Mouse (Mus musculus): ENCODE data around the gene Antxr1. TPM values are rescaled to one million over a fixed set of nuclear protein-coding genes. Genes with fewer than 3 reads are reported as not detected.

Antxr1 gene
- total and polyA plus RNA-seq, 3 experiments = 0.16 to 0.23 (median 0.21) TPM

DNA sequence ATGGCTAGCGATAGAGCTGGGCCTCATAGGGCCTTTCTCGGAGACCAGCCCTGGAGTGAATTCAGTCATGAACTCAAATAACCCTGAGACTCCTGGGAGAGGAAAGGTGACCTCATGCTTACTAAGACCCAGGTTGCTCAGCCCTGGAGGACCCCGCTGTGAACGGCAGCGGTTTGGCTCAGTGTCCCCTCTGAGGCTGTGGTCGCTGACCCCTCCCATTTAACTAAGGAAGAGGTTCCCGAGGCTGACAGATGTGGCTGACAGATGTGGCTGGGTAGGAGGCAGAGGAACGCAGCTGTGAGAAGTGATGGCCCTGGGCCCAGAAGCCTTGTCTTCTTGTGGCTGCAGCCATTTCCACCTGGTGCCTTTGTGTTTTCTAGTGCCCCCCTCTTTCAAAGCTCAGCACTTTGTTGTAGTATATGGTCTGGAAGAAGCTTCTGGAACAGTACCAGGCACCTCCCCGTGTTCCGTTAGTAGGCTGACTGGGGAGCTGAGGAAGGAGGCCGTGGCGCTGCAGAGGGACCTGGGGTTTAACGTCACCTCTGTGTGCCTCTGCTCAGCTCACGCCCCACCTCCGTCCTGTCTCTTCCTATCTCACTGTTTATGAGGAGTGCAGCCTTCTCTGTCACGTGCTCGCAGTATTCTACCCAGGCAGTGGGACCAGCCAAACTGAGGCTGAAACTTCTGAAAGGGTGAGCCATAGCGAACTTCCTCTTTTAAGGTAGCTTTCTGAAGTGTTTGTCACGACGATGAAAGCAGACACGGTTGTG lies 183.0 kb downstream of the Antxr1 start:
- dilution Hi-C loops (cut with MboI; ENCODE audit: extremely low pct_ligation_motif_present, extremely low pct_unique_long_range_greater_than_20kb, low sequenced_read_pairs) = no loop called here
- peaks cover 14 to 31% of the 10 kb centered on the region in 2 experiments for H3K4me1 ChIP-seq (ENCODE audit: control insufficient read depth in 1 of 2, insufficient read depth in 2 of 2)
- peak overlapping the region; percentile 91 for H3K27ac ChIP-seq (ENCODE audit: insufficient read depth, low read depth)
- H3K9ac ChIP-seq (ENCODE audit: insufficient read depth, low read depth) = peak overlapping the region; percentile 53
- peak overlapping the region; percentile 56 for H3K4me2 ChIP-seq (ENCODE audit: insufficient read depth, low read depth, poor library complexity, severe bottlenecking)
- H3K36me3 ChIP-seq (replicated peaks in 1 of 2; ENCODE audit: control insufficient read depth in 1 of 2, insufficient read depth in 1 of 2, low read length in 1 of 2) = no peaks in the 10 kb centered on the region
- TF ChIP-seq MEF2A (IDR thresholded peaks at IDR 0.05; ENCODE audit: borderline replicate concordance, low read depth, low read length) (peak; percentile 68), IRF4 (IDR thresholded peaks at IDR 0.05; ENCODE audit: low read depth, low read length) (peak; percentile 87), UBTF (IDR thresholded peaks at IDR 0.05; ENCODE audit: low read depth, low read length) (peak; percentile 81), ZNF384 (IDR thresholded peaks at IDR 0.05; ENCODE audit: low read depth, low read length) (no peak), ZC3H11A (IDR thresholded peaks at IDR 0.05; ENCODE audit: low read depth, low read length) (no peak), KAT2A (IDR thresholded peaks at IDR 0.05; ENCODE audit: insufficient replicate concordance, low read length) (0 out of 2 replicates have a peak, but pooled peaks have one; percentile 56), TCF12 (IDR thresholded peaks at IDR 0.05; ENCODE audit: low read depth, low read length) (peak; percentile 80), CHD2 (IDR thresholded peaks at IDR 0.05; ENCODE audit: low read length) (peak; percentile 56), USF1 (IDR thresholded peaks at IDR 0.05; ENCODE audit: low read depth, low read length) (peak; percentile 90), HCFC1 (IDR thresholded peaks at IDR 0.05; ENCODE audit: low read depth, low read length) (peak; percentile 63; the same call in 1 of the 2 replicates), RAD21 (IDR thresholded peaks at IDR 0.05; ENCODE audit: low read depth, low read length) (no peak; the same call in none of the 2 replicates), TBP (conservative IDR thresholded peaks at IDR 0.05; ENCODE audit: low read depth, low read length) (peak; percentile 37; the same call in 1 of the 2 replicates), NELFE (IDR thresholded peaks at IDR 0.05; ENCODE audit: low read depth, low read length) (no peak; the same call in none of the 2 replicates), CTCF (conservative IDR thresholded peaks at IDR 0.05 in 1 of 2, IDR thresholded peaks at IDR 0.05 in 1 of 2; ENCODE audit: low read depth in 2 of 2, low read length in 2 of 2) (no peak), EP300 (IDR thresholded peaks at IDR 0.05; ENCODE audit: low read length) (peak; percentile 77), ETS1 (conservative IDR thresholded peaks at IDR 0.05; ENCODE audit: low read depth, low read length) (peak; percentile 90), ZKSCAN1 (IDR thresholded peaks at IDR 0.05; ENCODE audit: borderline replicate concordance, low read depth, low read length) (no peak), SMC3 (IDR thresholded peaks at IDR 0.05; ENCODE audit: low read depth, low read length) (no peak; the same call in 1 of the 2 replicates), NRF1 (IDR thresholded peaks at IDR 0.05; ENCODE audit: low read depth, low read length) (no peak), E2F4 (IDR thresholded peaks at IDR 0.05; ENCODE audit: insufficient replicate concordance, low read depth, low read length) (no peak), JUN (IDR thresholded peaks at IDR 0.05; ENCODE audit: insufficient read depth, low read depth, low read length) (peak; percentile 40), POLR2AphosphoS2 (IDR thresholded peaks at IDR 0.05; ENCODE audit: low read depth, low read length) (peak; percentile 49; the same call in 1 of the 2 replicates), MXI1 (IDR thresholded peaks at IDR 0.05; ENCODE audit: low read depth, low read length) (peak; percentile 93; the same call in 1 of the 2 replicates), MAX (IDR thresholded peaks at IDR 0.05; ENCODE audit: low read length) (peak; percentile 96), RCOR1 (conservative IDR thresholded peaks at IDR 0.05; ENCODE audit: low read depth, low read length) (peak; percentile 74), JUND (conservative IDR thresholded peaks at IDR 0.05; ENCODE audit: low read depth, low read length) (0 out of 2 replicates have a peak, but pooled peaks have one; percentile 27), MYC (IDR thresholded peaks at IDR 0.05; ENCODE audit: low read depth, low read length) (peak; percentile 87), CHD1 (IDR thresholded peaks at IDR 0.05; ENCODE audit: low read depth, low read length) (no peak), USF2 (conservative IDR thresholded peaks at IDR 0.05; ENCODE audit: low read depth, low read length) (peak; percentile 83), ZMIZ1 (IDR thresholded peaks at IDR 0.05; ENCODE audit: low read depth, low read length) (peak; percentile 57), POLR2A (IDR thresholded peaks at IDR 0.05; ENCODE audit: low read depth, low read length) (peak; percentile 60; the same call in 1 of the 2 replicates), MAFK (IDR thresholded peaks at IDR 0.05; ENCODE audit: insufficient replicate concordance, low read length) (peak; percentile 47; the same call in 1 of the 2 replicates), MAZ (IDR thresholded peaks at IDR 0.05; ENCODE audit: low read depth, low read length) (peak; percentile 76; the same call in 1 of the 2 replicates), BHLHE40 (IDR thresholded peaks at IDR 0.05; ENCODE audit: low read depth, low read length) (peak; percentile 100), GABPA (IDR thresholded peaks at IDR 0.05; ENCODE audit: insufficient replicate concordance, low read depth, low read length) (no peak), SIN3A (IDR thresholded peaks at IDR 0.05; ENCODE audit: low read length) (peak; percentile 87), ELF1 (IDR thresholded peaks at IDR 0.05; ENCODE audit: low read depth, low read length) (peak; percentile 51)
- H3K27me3 ChIP-seq (replicated peaks) = no peaks in the 10 kb centered on the region
- DNase-seq (ENCODE audit: extremely low read depth) = peak; percentile 96
- no peaks in the 10 kb centered on the region for H3K79me2 ChIP-seq (replicated peaks; ENCODE audit: control insufficient read depth, extremely low read depth, insufficient read depth, poor library complexity, severe bottlenecking)
- peak overlapping the region in 2 of 3 experiments; percentile 2 to 44 for H3K4me3 ChIP-seq (replicated peaks in 1 of 3; ENCODE audit: low read depth in 2 of 3, low read length in 2 of 3, poor library complexity in 1 of 3)
- no peaks in the 10 kb centered on the region for H3K9me3 ChIP-seq (replicated peaks; ENCODE audit: low read length)
- in situ Hi-C loops (cut with MboI; ENCODE audit: low pct_ligation_motif_present, low pct_unique_long_range_greater_than_20kb, low sequenced_read_pairs) = loop anchor here (25.0 kb wide), 1 partner anchor 410 kb away; no protein-coding TSS in a partner anchor
